Mouse (Mus musculus) liver, embryonic 15.5 days (tissue): Measurements from ENCODE around the gene Sdccag8. TPM values are rescaled to one million over a fixed set of nuclear protein-coding genes. Genes with fewer than 3 reads are reported as not detected.

Experiments
- ATAC-seq: fragments of 200-750 bp; cut with Nextera tagmentation; 2 replicates; pipeline ENCODE4 v1.8.0; 2017; ENCODE audit warnings: moderate number of reproducible peaks, mild to moderate bottlenecking, moderate library complexity; ENCODE audit not compliant: insufficient read depth
- H3K27ac ChIP-seq: fragments of 300-500 bp; sonication (generic); replicated peaks from 2 replicates; pipeline ENCODE4 v1.5.1; 2015; ENCODE audit warnings: mild to moderate bottlenecking, inconsistent platforms
- H3K27me3 ChIP-seq: fragments of 300-500 bp; sonication (generic); 2 replicates; pipeline ENCODE4 v1.6.1; 2015; ENCODE audit warnings: mild to moderate bottlenecking, inconsistent platforms
- H3K36me3 ChIP-seq: fragments of 300-500 bp; sonication (generic); replicated peaks from 2 replicates; pipeline ENCODE4 v1.6.1; 2015; ENCODE audit warnings: moderate library complexity, mild to moderate bottlenecking, inconsistent platforms
- H3K4me1 ChIP-seq: fragments of 300-500 bp; sonication (generic); replicated peaks from 2 replicates; pipeline ENCODE4 v1.6.1; 2015; ENCODE audit warnings: inconsistent platforms
- H3K4me2 ChIP-seq: fragments of 300-500 bp; sonication (generic); 2 replicates; pipeline ENCODE4 v1.6.1; 2015; ENCODE audit warnings: moderate library complexity, mild to moderate bottlenecking, inconsistent platforms
- H3K4me3 ChIP-seq: fragments of 300-500 bp; sonication (generic); replicated peaks from 2 replicates; pipeline ENCODE4 v1.5.1; 2015; ENCODE audit warnings: mild to moderate bottlenecking, inconsistent platforms
- H3K9ac ChIP-seq: fragments of 300-500 bp; sonication (generic); 2 replicates; pipeline ENCODE4 v1.6.1; 2015; ENCODE audit warnings: moderate library complexity, mild to moderate bottlenecking, inconsistent platforms
- H3K9me3 ChIP-seq: fragments of 300-500 bp; sonication (generic); replicated peaks from 2 replicates; pipeline ENCODE4 v1.6.1; 2016; ENCODE audit warnings: inconsistent platforms
- WGBS: fragments of 180-500 bp; shearing (Covaris S2); methylation state at CpG from one replicate; pipeline ENCODE4 v1.1.7; 2015; ENCODE audit warnings: mixed read lengths; ENCODE audit not compliant: insufficient replicate concordance; 5-methylcytosine and 5-hydroxymethylcytosine counted together
- polyA plus RNA-seq: library from polyadenylated mRNA; unstranded; fragments of >200 nt; fragmentation: Nextera tagmentation; extraction: Ambion mirVana; gene quantifications from 2 replicates; pipeline ENCODE4 v1.2.1, GENCODE M21; 2015

The Sdccag8 gene
- polyA plus RNA-seq, 1 experiment from 2014 or later, result 5.0 TPM

DNA sequence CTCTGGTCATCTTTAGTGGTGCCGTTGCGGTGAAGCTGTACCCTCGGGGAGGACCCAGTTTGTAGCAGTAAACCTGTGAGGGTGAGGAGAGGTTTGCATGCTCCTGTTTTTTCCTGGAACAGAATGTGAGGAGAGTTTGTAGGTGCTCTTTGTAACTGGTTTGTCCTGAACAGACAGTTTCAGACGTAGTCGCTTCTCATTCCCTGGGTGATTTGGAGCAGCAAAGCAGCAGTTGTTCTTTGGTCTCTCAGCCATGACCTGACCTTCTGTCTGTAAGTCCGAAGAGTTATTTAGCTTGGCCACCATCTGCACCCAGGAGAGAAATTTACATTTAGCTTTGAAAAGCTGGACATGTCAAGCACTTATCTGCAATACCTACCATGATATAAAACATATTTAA is 65.2 kb downstream of the Sdccag8 start:
- Histone ChIP-seq H3K4me3 (no peak overlapping the region), H3K27me3 (no peaks in the 10 kb centered on the region), H3K27ac (no peak overlapping the region), H3K36me3 (no peaks in the 10 kb centered on the region), H3K4me1 (no peaks in the 10 kb centered on the region), H3K4me2 (no peak overlapping the region), H3K9me3 (no peaks in the 10 kb centered on the region), H3K9ac (no peak overlapping the region)
- WGBS, result 76% methylated on average over 6 of the region's 6 CpGs
- no peak for ATAC-seq

DNA sequence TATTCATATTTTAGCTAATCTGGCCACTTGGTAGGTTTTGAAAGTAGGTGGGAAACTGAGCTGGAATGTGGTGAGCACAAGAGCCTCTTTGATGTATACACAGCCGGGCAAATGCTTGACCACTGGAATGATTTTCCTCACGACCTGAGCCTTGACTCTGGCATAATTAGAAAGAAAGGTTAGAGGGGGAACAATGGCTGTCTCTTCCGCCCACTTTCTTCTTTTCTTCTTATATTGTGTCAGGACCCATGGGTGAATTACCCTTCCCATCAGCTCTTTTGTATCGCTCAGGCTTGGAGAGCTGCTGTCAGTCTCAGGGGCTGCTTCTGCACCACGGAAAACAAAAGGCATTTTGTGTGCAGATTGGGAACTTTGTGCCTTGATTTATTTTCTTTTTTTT is 65.6 kb downstream of the Sdccag8 start:
- no peak overlapping the region for H3K9ac ChIP-seq
- H3K36me3 ChIP-seq, result no peaks in the 10 kb centered on the region
- no peaks in the 10 kb centered on the region for H3K4me1 ChIP-seq
- no peaks in the 10 kb centered on the region for H3K9me3 ChIP-seq
- H3K27ac ChIP-seq, result no peak overlapping the region
- H3K4me2 ChIP-seq, result no peak overlapping the region
- no peak overlapping the region for H3K4me3 ChIP-seq
- no peaks in the 10 kb centered on the region for H3K27me3 ChIP-seq
- ATAC-seq, result no peak
- WGBS, result 55% methylated on average over 5 of the region's 5 CpGs

DNA sequence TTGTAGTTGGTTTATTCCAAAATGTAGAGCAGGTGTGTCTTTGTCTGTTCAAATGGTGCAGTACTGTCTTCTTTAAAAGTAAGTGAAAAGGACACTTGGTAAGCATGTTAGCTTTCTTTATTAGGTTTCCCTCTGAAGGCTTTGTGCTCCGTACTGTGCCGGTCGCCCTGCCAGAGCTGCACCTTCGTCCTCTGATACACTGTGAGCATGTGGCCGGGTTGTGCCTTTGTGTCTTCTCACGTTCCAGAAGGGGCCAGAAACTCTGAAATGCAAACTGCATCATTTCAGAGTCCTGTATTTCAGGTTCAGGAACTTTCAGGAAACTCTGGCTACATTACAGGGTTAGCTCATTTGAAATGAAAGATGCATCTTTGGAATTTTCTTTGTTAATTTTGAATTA is 66.5 kb downstream of the Sdccag8 start:
- Histone ChIP-seq H3K36me3 (no peaks in the 10 kb centered on the region), H3K27ac (no peak overlapping the region), H3K4me2 (no peak overlapping the region), H3K27me3 (no peaks in the 10 kb centered on the region), H3K9me3 (no peaks in the 10 kb centered on the region), H3K4me1 (no peaks in the 10 kb centered on the region), H3K9ac (no peak overlapping the region), H3K4me3 (no peak overlapping the region)
- ATAC-seq, result no peak
- 64% methylated on average over 6 of the region's 6 CpGs for WGBS

DNA sequence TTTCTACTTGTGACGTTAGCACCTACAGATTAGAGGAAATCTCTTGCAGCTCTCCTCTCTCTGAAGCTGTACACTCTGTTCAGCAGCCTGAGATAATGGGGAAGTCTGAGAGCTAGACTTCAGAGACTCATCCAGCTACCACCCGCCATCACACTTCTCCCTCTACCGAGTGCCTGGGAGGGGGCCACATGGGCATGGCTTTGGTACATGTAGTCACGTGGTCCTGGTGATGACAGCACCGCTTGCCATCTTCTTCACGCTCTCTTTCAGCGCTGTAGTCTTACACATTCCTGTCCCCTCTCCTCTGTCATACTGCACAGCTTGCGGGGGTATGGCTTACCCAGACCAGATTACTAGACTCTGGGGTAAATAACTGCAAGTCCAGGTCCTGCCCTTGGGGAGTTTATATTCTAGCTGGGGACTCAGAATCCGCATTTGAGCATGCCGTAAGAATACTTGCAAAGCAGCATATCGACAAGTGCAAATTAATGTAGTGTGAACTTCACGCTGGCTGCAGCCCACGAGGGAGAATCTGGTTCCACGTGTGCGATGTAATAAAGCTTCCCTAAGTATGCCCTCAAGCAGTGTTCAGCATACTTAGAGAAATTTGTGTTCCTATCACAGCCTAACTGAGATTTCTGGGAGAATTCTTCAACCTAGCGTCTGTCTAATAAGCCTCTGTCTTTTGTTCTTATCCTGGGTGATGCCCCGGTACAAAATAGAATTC is 70.9 kb downstream of the Sdccag8 start:
- Histone ChIP-seq H3K4me1 (no peaks in the 10 kb centered on the region), H3K9me3 (no peaks in the 10 kb centered on the region), H3K4me2 (no peak overlapping the region), H3K27ac (no peak overlapping the region), H3K36me3 (no peaks in the 10 kb centered on the region), H3K9ac (no peak overlapping the region), H3K4me3 (no peak overlapping the region), H3K27me3 (no peaks in the 10 kb centered on the region)
- WGBS, result 78% methylated on average over 17 of the region's 17 CpGs
- ATAC-seq, result no peak

DNA sequence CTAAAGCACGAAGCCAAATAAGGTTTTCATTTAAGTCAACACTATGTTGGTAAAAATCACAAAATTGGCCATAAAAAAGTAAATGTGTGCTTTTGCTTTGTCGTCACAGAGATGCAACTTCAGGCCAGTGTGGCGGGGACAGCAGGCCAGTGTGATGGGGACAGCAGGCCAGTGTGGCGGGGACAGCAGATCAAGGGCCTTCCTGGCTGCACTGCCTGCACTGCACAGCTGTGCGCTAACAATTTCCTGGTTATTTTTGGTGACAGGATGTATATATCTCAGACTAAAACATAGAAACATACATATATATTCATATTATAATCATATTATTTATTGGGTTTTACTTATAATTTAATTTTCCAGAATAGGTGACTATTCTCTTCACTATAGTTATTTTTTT is 71.5 kb downstream of the Sdccag8 start:
- Histone ChIP-seq H3K9me3 (no peaks in the 10 kb centered on the region), H3K4me2 (no peak overlapping the region), H3K27ac (no peak overlapping the region), H3K27me3 (no peaks in the 10 kb centered on the region), H3K4me1 (no peaks in the 10 kb centered on the region), H3K36me3 (no peaks in the 10 kb centered on the region), H3K9ac (no peak overlapping the region), H3K4me3 (no peak overlapping the region)
- ATAC-seq, result no peak
- WGBS, result 75% methylated on average over 5 of the region's 5 CpGs

DNA sequence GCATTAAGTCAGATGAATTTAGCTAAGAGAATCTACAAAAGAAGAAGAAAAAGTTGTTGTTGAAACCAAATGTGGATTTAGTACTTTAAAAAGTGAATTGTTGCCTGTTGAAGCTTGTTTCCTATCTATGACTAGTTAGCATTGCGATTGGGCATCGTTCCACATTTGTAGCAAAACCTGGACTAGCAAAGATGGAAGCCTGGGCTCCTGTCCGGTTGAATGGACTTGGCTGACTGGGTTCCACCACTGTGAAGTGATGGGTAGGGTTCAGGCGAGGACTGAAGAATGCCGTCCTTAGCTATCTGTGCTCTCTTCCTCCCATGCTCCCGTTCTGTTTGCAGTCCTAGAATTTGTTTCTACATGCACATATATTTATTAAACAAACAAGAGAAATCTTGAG is 89.3 kb downstream of the Sdccag8 start:
- ATAC-seq, result no peak
- Histone ChIP-seq H3K27ac (no peak overlapping the region), H3K4me2 (no peak overlapping the region), H3K36me3 (no peaks in the 10 kb centered on the region), H3K9me3 (no peaks in the 10 kb centered on the region), H3K27me3 (no peaks in the 10 kb centered on the region), H3K9ac (no peak overlapping the region), H3K4me3 (no peak overlapping the region), H3K4me1 (no peaks in the 10 kb centered on the region)
- 71% methylated on average over 6 of the region's 6 CpGs for WGBS

DNA sequence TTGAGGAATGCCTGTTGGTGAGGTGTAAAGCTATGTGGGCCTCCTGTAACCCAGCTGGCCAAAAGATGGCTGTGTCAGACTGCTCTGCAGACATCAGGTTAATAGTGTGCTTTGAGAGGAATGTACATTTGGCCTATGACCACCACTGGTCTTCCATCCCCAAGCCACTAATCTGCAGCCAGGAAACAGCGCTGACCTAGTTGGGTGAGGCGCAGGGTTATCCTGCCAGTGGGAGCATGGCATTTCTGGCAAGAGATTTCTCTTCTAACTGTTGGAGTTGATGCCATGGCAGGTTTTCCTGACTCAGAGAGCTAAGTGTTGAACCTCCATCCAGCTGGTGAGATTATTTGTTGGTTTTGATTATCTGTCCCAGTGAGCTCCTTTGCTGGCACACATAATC is 101.5 kb downstream of the Sdccag8 start:
- Histone ChIP-seq H3K4me2 (no peak overlapping the region), H3K9ac (no peak overlapping the region), H3K27me3 (no peaks in the 10 kb centered on the region), H3K36me3 (no peaks in the 10 kb centered on the region), H3K4me1 (no peaks in the 10 kb centered on the region), H3K27ac (no peak overlapping the region), H3K4me3 (no peak overlapping the region), H3K9me3 (no peaks in the 10 kb centered on the region)
- no peak for ATAC-seq
- 80% methylated on average over 2 of the region's 2 CpGs for WGBS

DNA sequence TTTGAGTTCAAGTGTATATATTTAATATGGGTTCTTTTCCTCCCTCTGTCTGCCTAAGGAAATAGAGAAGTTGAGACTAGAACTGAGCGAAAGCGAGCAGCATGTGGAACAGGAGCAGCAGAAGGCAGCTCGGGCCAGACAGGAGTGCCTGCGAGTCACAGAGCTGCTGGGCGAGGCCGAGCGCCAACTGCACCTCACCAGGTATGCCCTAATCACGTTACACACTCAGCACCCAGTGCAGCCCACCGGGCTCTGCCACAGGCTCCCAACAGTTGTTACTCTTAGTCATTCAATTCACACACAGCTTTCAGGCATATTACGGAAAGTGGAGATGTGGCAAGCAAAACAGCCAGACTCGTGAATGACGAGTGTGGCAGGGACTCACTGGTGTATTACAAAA is 105.0 kb downstream of the Sdccag8 start:
- 80% methylated on average over 12 of the region's 12 CpGs for WGBS
- no peaks in the 10 kb centered on the region for H3K9me3 ChIP-seq
- H3K4me2 ChIP-seq, result no peak overlapping the region
- no peaks in the 10 kb centered on the region for H3K27me3 ChIP-seq
- H3K36me3 ChIP-seq, result no peaks in the 10 kb centered on the region
- ATAC-seq, result no peak
- H3K27ac ChIP-seq, result no peak overlapping the region
- H3K9ac ChIP-seq, result no peak overlapping the region
- H3K4me3 ChIP-seq, result no peak overlapping the region
- no peaks in the 10 kb centered on the region for H3K4me1 ChIP-seq

DNA sequence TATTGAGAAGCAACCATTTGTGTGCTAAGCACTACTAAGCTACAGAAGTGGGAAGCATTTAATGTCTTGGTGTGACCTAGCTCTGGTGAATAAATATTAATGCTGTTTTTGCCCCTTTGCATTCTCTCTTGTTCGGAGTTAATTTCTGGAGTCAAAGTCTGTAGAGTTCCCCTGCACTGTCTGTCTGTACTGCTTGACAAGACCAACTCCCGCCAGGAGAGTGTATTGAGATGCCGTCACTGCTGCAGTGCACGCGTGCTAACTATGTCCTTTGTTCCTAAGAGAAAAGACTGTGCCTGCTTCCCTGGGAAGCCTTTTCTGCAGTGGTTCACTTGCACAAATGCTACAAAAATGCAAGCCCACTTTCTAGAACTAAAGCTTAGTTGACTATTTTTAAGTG is 108.4 kb downstream of the Sdccag8 start:
- ATAC-seq, result no peak
- Histone ChIP-seq H3K27me3 (no peaks in the 10 kb centered on the region), H3K9me3 (no peaks in the 10 kb centered on the region), H3K9ac (no peak overlapping the region), H3K4me2 (no peak overlapping the region), H3K4me1 (no peaks in the 10 kb centered on the region), H3K36me3 (no peaks in the 10 kb centered on the region), H3K4me3 (no peak overlapping the region), H3K27ac (no peak overlapping the region)
- WGBS, result 81% methylated on average over 5 of the region's 5 CpGs

DNA sequence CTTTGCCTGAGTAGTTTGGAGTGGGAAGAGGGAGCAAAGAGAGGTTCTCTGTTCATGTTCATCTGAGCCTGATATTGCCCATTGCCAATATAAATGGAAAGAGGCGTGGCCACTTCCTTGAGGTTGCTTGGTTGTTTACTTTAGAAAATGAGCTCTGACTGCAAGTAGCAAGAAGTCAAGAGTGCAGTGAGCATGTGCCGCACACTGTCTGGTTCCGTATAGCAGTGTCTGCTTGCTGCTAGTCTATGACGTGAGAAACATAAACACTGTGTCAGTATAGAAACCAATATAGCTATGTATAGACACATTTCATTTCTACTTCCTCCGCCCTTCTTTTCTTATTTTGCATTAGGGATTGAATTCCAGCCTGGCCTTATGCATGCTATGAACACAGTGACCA is 111.5 kb downstream of the Sdccag8 start:
- H3K27ac ChIP-seq, result no peak overlapping the region
- H3K36me3 ChIP-seq, result no peaks in the 10 kb centered on the region
- no peak overlapping the region for H3K4me2 ChIP-seq
- no peak overlapping the region for H3K9ac ChIP-seq
- H3K4me3 ChIP-seq, result no peak overlapping the region
- no peaks in the 10 kb centered on the region for H3K4me1 ChIP-seq
- ATAC-seq, result no peak
- H3K27me3 ChIP-seq, result no peaks in the 10 kb centered on the region
- H3K9me3 ChIP-seq, result no peaks in the 10 kb centered on the region
- WGBS, result 75% methylated on average over 5 of the region's 5 CpGs

DNA sequence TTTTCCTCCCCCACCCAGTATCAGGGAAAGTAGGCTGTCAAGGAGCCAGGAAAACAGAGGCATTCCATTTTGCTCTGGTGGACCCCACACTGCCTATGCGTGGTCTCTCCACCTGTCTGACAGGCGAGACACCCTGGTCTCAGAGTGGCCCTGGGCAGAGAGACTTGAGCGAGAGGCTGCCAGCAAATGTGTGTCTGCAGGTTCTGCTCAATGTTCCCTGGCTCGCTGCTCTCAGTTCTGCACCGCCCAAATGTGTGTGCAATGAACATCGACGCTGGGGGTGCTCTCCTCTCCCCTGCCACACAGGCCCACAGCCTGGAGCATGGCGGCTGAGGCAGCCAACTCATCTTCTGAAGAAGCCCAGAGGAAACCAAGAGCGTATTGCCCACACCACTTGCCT is 112.9 kb downstream of the Sdccag8 start:
- Histone ChIP-seq H3K9ac (no peak overlapping the region), H3K27ac (no peak overlapping the region), H3K4me1 (no peaks in the 10 kb centered on the region), H3K4me3 (no peak overlapping the region), H3K27me3 (no peaks in the 10 kb centered on the region), H3K36me3 (no peaks in the 10 kb centered on the region), H3K9me3 (no peaks in the 10 kb centered on the region), H3K4me2 (no peak overlapping the region)
- 74% methylated on average over 9 of the region's 9 CpGs for WGBS
- no peak for ATAC-seq

DNA sequence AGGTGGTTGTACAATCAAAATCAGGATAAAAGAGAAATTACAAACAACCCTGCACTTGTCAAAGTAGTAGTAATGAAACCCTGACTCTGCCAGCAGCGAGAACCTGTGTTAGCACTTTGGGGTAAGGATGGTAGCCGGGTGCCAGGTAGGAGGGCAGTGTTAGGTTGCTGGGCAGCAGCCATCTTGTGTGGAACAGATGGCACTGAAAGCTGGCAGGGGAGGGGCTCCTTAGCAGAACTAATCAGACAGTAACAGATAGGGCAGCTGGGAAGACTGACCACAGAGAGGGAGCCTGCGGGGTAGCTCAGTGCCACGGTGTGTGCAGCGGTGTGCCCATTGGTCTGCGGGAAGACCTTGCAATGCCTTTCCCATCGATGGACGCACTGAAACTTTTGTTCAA is 115.2 kb downstream of the Sdccag8 start:
- Histone ChIP-seq H3K27me3 (no peaks in the 10 kb centered on the region), H3K9me3 (no peaks in the 10 kb centered on the region), H3K36me3 (no peaks in the 10 kb centered on the region), H3K27ac (no peak overlapping the region), H3K4me2 (no peak overlapping the region), H3K9ac (no peak overlapping the region), H3K4me3 (no peak overlapping the region), H3K4me1 (no peaks in the 10 kb centered on the region)
- 67% methylated on average over 8 of the region's 8 CpGs for WGBS
- no peak for ATAC-seq
